Mouse (Mus musculus) lung, postnatal 0 days (tissue): ENCODE data around the gene Meox1.

Experiments used
- CTCF ChIP-seq: IDR thresholded peaks from 2 replicates; pipeline ENCODE4 v1.5.1; 2016; ENCODE audit warnings: antibody characterized with exemption, mild to moderate bottlenecking
- EP300 ChIP-seq: IDR thresholded peaks from 2 replicates; pipeline ENCODE4 v1.6.1; 2016; ENCODE audit warnings: antibody characterized with exemption, mild to moderate bottlenecking, control low read depth

GRCm38 (mm10) chr11:101921361-101921952, 27.3 kb upstream of the Meox1 start:
- TF ChIP-seq CTCF (no peak), EP300 (no peak)
